Mouse (Mus musculus): Measurements from ENCODE around the gene Rgma.

DNA sequence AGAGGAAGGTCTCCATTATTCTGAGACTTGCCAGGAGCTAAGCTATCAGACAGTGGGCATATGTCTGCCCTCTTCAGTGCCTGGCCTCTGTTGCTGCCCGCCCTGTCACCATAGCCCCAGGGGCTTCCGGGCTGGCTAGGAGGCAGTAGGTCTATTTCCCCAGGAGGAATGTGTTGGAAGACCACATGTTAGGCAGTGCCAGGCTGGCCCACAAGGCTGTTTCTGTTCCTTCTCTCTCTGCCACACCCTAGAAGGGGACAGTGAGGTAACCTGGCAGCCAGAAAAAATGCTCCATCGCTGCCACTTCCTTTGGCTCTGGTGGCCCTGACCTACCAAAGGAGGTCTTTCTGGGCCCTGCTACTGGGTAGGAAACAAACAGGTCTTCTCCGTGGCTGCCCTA is 36.7 kb downstream of the Rgma start:
- no peak for TF ChIP-seq POLR2AphosphoS2 (IDR thresholded peaks at IDR 0.05; ENCODE audit: low read depth, low read length)
- no peak for TF ChIP-seq ZC3H11A (IDR thresholded peaks at IDR 0.05; ENCODE audit: low read depth, low read length)
- no peak for TF ChIP-seq JUND (conservative IDR thresholded peaks at IDR 0.05; ENCODE audit: low read depth, low read length)
- no peak for TF ChIP-seq CTCF (conservative IDR thresholded peaks at IDR 0.05 in 1 of 2, IDR thresholded peaks at IDR 0.05 in 1 of 2; ENCODE audit: low read depth in 2 of 2, low read length in 2 of 2)
- TF ChIP-seq USF1 (IDR thresholded peaks at IDR 0.05; ENCODE audit: low read depth, low read length): no peak
- no peak for TF ChIP-seq ELF1 (IDR thresholded peaks at IDR 0.05; ENCODE audit: low read depth, low read length)
- TF ChIP-seq EP300 (IDR thresholded peaks at IDR 0.05; ENCODE audit: low read length): no peak
- TF ChIP-seq MYC (IDR thresholded peaks at IDR 0.05; ENCODE audit: low read depth, low read length): no peak
- no peak for TF ChIP-seq BHLHE40 (IDR thresholded peaks at IDR 0.05; ENCODE audit: low read depth, low read length)
- no peak for TF ChIP-seq USF2 (conservative IDR thresholded peaks at IDR 0.05; ENCODE audit: low read depth, low read length)
- TF ChIP-seq ZNF384 (IDR thresholded peaks at IDR 0.05; ENCODE audit: low read depth, low read length): no peak
- TF ChIP-seq MAX (IDR thresholded peaks at IDR 0.05; ENCODE audit: low read length): no peak
